Mouse (Mus musculus) brain, embryonic 14.5 days (tissue): Measurements from ENCODE around the gene Wdr45. TPM values are rescaled to one million over a fixed set of nuclear protein-coding genes. Genes with fewer than 3 reads are reported as not detected.
A peak's percentile ranks its signal among the peaks of the same experiment; 100 is the strongest.

ENCODE experiments used
- DNase-seq: peaks from one replicate; pipeline ENCODE4 v3.0.0-alpha.2; 2011; ENCODE audit warnings: low read depth
- CTCF ChIP-seq: fragments of 200-500 bp; IDR thresholded peaks from 2 replicates; pipeline ENCODE4 v1.5.1; 2012; ENCODE audit warnings: inconsistent platforms, mild to moderate bottlenecking, moderate library complexity, borderline replicate concordance; ENCODE audit not compliant: insufficient read depth, insufficient read length; ENCODE audit errors: extremely low read depth
- POLR2A ChIP-seq: fragments of 200-500 bp; IDR thresholded peaks from 2 replicates; pipeline ENCODE4 v1.6.1; 2012; ENCODE audit warnings: mild to moderate bottlenecking, inconsistent platforms, borderline replicate concordance; ENCODE audit not compliant: poor library complexity, insufficient read depth, insufficient read length, severe bottlenecking; ENCODE audit errors: extremely low read depth
- polyA plus RNA-seq: library from polyadenylated mRNA; depleted of rRNA; stranded (reverse); fragments of >200 nt; gene quantifications from 2 replicates; pipeline ENCODE4 v1.2.3, GENCODE M21; 2012

The Wdr45 gene
- polyA plus RNA-seq, 1 experiment: 42.1 TPM

DNA sequence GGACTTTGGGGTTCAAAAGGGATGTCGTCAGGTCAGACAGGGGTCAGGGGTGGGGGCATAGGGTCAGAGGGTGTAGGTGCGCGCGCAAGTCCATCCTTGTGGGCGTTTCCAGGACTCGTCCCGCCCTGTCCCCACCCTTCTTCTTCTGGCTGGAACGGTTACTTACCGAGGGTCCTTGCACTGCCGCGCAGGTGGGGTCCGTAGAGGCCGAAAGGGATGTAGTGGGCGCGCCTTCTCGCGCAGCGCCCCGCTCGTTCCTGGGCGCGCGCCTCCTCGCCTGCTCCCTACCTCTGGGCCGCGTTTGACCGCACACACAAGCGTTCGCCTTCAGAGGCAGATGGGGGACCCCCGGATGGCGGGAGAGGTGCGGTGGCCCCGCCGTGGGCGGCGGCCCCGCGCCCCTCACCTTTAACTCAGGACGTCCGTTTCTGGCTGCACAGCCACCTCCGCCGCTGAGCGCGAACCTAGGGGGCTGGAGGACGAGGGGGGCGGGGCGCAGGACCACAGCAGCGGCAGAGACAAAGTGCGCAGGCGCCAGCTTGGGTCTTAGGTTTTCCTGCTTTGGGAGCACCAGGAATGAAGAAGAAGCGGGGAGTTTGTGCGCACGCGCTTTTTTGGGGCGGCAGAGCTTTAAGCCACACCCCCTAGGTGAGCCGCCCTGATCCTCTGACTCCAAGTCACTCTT, 36.4 kb downstream of the Wdr45 start, which contains the start of gene Ccdc120:
Gene Ccdc120 (minus strand): TSS at position 474 of the 685 bp plus-strand sequence.
- TF ChIP-seq POLR2A (no peak), CTCF (no peak)
- peak; percentile 95 for DNase-seq

DNA sequence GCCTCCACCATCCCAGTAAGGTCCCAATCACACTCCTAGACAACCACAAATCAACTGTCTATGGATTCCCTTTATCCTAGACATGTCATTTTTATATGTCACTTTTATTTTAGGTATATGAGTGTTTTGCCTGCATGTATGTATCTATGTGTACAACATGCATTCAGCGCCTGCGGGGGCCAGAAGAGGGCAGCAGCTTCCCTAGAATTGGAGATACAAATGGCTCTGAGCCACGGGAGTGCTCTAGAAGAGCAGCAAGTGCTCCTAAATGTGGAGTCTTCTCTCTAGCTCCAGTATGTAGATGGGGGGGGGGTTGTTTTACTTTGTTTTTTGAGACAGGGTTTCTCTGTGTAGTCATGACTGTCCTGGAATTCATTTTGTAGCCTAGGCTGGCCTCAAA, 39.5 kb downstream of the Wdr45 start:
- DNase-seq: peak; percentile 43

DNA sequence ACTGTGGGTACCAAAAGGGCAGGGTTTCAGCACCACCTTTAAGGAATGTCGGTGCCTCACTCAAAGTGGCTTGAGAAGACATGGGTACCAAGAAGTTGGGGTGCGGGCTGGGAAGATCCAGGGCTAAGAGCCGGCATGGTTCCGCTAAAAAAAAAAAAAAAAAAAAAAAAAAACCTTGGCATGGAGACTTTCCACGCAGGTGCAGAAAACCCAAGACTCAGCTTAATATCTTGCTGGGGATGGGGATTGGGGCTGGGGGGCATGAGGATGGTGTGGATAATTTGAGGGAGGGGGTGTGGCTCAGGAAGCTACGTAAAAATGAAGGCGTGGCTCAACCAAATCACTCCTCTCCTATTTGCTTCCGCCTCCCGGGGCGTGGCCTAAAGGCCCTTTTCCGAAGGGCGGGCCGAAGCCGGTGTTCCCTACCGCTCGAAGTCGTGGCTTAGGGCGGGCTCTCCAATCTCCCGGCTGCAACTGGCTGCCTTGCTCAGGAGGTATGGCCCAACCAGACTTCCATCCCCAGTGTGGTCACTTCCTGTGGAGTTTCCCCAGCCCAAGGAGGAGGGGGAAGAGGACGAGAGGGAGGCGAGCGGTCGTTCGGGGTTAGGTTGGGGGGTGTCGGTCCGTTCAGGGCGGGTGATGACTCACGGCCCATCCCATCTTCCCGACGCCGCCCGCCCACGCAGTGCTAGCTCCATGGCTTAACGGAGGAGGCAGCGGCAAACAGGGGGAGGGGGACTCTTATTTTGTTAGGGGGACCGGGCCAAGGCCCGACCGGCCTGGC, 48.2 kb downstream of the Wdr45 start, which contains the start of gene Tfe3:
Gene Tfe3 (plus strand): TSS at position 424 of the 784 bp plus-strand sequence.
- peak; percentile 98 for DNase-seq
- no peak for TF ChIP-seq CTCF
- TF ChIP-seq POLR2A: no peak

DNA sequence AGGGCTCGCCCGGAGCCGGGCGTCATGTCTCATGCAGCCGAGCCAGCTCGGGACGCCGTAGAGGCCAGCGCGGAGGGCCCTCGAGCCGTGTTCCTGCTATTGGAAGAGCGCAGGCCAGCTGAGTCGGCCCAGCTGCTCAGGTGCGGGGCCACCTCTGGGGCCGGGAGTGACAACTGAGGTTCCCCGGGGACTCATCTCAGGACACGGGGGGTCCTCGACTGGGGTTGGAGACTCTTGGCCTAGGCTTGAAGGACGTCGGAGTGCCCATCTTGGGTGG, 48.7 kb downstream of the Wdr45 start:
- TF ChIP-seq CTCF: no peak
- TF ChIP-seq POLR2A: no peak
- DNase-seq: no peak

DNA sequence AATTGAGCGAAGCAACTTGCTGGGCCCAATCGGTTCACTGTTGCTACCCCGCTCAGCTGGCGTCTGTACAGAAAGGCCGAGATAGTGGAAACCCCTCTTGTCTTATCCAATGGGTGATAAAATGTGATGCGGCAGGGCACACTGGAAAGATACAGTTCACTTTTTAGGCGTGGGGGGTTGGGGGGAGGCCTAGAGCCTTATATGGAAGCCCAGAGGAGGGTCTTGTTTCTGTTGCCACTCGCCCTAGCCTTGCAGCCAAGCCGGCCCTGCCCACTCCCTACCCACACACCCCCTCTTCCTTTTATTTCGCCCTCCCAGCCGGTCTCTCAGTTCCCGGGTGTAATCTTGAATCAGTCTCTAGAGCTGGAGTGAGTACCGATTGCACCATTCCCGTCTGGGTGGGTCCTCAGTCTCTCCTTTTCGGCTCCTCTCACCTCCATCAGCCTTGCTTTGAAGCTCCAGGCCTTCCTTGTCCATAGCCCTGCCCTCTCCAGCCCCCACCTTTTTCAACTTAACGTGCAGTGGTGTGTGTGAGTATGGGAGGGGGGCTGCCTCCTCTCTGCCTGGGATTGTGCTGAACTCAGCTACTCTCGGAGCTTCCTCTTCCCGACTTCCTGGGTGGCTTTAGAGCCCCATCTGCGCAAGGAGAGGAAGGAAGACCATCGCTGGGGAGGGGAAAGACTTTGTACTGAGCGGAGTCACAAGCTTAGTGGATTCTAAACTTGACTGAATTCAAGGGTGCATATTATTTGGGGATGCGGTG, 49.7 kb downstream of the Wdr45 start:
- TF ChIP-seq POLR2A (no peak), CTCF (no peak)
- no peak for DNase-seq

DNA sequence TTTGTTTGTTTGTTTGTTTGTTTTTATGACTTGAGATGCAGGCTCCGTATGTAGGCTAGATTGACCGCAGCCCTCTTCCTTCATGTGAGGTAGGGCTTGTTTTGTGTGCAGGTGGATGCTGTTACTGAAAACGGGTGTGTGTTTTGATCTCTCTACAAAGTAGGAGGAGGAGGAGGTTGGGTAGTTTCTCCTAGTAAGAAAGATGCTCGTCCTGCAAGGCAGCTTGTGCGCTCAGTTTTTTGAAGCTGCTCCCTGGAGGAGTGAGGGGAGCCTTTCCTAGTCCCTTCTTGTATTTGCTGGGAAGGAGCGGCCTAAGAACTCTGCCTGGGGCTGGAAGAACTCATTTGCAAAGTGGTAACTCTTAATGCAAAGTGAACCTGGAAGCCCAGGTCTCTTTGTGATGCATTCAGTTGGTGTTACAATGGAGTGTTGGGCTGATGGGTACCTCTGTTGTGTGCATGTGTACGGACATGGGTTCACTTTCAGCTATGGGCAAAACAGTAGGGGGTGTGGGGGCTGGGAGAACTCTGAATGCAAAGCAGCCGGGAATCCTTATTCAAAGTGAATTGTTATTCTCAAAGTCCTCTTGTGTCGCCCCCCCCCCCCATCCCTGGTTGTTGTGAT, 50.6 kb downstream of the Wdr45 start:
- no peak for DNase-seq

DNA sequence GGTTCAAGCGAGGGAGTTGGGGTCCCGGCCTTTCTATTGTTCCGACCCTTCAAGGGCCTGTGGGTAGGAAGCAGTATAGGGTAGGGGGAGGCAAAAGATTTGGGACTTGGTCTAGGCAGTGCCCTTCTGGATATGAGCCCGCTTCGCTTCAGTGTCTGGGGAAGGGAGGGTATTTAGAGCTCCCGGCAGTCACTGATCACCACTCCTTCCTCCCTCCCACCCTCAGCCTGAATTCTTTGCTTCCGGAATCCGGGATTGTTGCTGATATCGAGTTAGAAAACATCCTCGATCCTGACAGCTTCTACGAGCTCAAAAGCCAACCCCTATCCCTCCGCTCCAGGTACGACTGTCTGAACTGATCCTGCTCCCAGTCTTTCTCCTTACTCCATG, 51.1 kb downstream of the Wdr45 start:
- TF ChIP-seq CTCF (no peak), POLR2A (no peak)
- DNase-seq: no peak

More for the DNA sequence above, 50.6 kb downstream of the Wdr45 start:
- no peak for TF ChIP-seq POLR2A
- TF ChIP-seq CTCF: no peak

DNA sequence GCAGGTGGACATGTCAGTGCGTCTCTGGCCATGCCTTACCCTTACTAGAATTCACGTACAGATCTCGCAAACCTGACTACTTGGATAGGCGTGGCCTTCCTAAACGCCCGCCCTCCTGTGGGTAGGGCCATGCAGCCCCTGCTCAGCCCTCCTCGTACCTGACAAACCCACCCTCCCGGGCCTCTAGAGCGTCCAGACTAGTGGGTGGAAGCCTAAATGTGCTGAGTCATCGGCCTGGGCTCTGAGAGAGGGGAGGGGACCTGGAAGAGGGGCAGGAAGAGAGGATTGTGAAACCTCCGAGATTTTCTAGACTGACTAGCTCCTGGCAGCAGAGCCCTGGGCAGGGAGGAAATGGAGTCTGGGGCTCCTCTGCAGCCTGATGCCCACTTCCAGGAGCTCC, 51.6 kb downstream of the Wdr45 start:
- TF ChIP-seq POLR2A: no peak
- no peak for TF ChIP-seq CTCF
- peak; percentile 48 for DNase-seq

DNA sequence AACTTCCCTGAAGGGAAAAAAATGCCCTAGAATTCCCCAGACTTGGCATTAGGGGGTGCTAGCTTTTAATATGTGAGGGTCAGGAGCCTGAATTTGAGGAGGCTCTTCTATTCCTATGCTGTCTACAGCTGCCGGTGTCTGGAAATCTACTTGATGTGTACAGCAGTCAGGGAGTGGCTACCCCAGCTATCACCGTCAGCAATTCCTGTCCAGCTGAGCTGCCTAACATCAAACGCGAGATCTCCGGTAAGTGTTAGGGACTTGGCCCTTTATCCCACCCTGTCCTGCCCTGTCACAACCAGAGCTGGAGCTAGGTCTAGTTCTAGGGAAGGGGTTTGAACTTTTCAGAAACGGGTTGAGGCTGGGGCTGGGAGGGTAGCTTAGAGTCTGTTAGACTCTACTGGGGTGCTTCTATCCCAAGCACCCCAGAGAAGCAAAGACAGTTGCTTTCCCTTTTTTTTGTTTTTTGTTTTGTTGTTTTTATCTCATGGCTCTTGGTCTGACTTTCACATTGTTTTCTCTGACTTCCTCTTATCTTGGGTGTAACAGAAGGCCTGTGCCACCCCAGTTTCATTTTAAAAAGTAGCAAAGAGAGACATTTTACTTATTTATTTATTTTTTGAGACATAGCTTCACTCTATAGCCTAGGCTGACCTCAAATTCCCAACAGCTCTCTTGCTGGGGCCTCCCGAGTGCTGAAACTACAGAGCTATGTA, 55.3 kb downstream of the Wdr45 start:
- no peak for TF ChIP-seq POLR2A
- no peak for TF ChIP-seq CTCF
- DNase-seq: no peak

DNA sequence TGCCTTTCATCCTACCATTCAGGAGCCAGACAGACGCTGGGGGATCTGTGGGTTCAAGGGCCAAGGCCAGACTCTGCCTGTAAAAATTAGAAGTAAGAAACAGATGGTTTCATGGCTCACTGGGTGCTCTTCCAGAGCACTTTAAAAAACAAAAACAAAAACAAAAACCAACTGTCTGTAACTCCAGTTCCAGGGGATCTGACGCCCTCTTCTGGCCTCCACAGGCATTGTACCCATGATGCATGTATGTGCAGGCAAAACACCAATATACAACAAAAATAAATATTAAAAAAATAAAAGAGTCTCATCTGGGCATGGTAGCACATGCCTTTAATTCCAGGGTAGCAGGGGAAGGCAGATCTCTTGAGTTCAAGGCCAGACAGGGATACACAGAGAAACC, 58.6 kb downstream of the Wdr45 start:
- no peak for DNase-seq
- TF ChIP-seq CTCF: peak; percentile 28; the same call in 1 of the 2 replicates
- no peak for TF ChIP-seq POLR2A

DNA sequence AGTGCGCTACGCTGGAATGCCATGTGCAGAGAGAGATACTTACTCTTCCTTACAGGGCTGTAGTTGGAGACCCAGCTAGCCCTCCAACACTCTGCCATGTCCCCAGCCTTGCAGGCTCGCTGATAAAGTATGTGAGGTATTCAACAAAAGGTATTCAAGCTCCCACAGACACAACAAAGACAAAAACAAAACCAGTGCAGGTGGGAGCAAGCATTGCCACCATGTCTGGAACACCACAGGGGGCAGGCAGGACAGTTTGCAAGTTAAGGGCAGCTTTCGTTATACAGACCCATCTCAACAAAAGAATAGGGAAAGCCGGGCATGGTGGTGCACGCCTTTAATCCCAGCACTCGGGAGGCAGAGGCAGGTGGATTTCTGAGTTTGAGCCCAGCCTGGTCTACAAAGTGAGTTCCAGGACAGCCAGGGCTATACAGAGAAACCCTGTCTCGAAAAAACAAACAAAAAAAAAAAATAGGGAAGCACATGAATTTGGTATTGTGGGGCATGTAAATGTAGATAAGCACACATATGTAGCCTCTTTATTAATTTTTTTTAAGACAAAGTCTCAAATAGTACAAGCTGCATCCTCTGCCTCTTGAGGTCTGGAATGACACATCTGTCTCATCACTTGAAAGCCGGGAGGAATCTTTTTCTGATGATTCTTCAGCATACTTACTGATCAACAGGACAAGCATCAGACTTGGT, 61.5 kb downstream of the Wdr45 start:
- TF ChIP-seq CTCF: no peak
- TF ChIP-seq POLR2A: no peak

More for the DNA sequence above, 61.5 kb downstream of the Wdr45 start:
- DNase-seq: no peak
